Mouse (Mus musculus) left cerebral cortex, adult 2 months (tissue): ENCODE data around the gene Laptm4a. TPM values are rescaled to one million over a fixed set of nuclear protein-coding genes. Genes with fewer than 3 reads are reported as not detected.
A peak's percentile ranks its signal among the peaks of the same experiment; 100 is the strongest.
"Not testable (repeated sequence)": the region's sequence is repeated elsewhere in the genome, so short reads cannot be mapped to it uniquely, and the experiment has no call there.

ENCODE experiments used
- DNase-seq, 2 experiments: peaks; one replicate each; pipeline ENCODE4 v3.0.0; 2021 to 2022; ENCODE audit warnings: low spot score in 2 of 2, mixed read lengths in 1 of 2; ENCODE audit errors: extremely low spot score in 1 of 2
- H3K27ac ChIP-seq: fragments of 200-600 bp; 2 replicates; pipeline ENCODE4 v1.8.1; 2022
- H3K4me3 ChIP-seq: fragments of 200-600 bp; 2 replicates; pipeline ENCODE4 v1.8.1; 2022
- CTCF ChIP-seq: fragments of 200-600 bp; IDR thresholded peaks from 2 replicates; pipeline ENCODE4 v1.8.1; 2022; ENCODE audit warnings: antibody characterized with exemption, mild to moderate bottlenecking, moderate library complexity
- intact Hi-C: fragments of 180-260 bp; cut with DNase I; formaldehyde crosslinking; loops from one replicate; pipeline ENCODE4 v1.15.1; 2025
- total RNA-seq, 2 experiments: library from RNA; stranded (reverse); gene quantifications; 2 replicates each; pipeline ENCODE4 v1.2.3; 2021

Laptm4a gene
- total RNA-seq, 2 experiments from 2014 or later = 166 to 168 TPM

DNA sequence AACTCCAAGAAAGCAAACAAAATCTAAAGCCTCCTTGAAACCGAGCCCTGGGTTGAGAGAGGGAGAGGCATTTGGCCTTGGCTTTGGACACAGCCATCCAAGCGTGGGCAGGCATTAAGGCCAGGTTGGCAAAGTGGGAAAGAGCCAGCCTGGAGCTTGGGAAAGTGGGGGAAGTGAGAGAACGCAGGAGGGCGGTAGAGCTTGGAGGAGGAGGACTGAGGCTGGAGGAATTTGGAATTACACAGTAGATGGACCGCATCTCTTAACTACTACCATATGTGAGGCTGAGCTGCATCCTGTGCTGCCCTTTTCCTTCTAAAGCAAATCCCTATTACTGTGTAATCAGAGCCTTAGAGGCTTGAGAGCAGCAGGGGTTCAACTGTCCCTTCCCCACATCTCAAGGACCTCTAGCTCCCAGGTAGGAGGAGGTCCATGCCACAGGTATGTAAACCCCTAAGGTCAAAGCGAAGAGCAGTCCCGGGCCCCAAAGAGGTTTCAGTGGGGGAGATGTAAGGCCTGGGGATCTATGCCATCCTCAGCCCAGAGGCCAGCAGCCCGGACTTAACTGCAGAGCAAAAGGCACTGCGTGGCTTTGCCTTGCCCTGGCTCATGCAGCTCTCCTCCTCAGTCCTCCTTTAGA, 7.6 kb upstream of the Laptm4a start:
- Histone ChIP-seq H3K4me3 (no peak overlapping the region), H3K27ac (no peak overlapping the region)
- no peak for DNase-seq
- intact Hi-C loops = no loop called here
- TF ChIP-seq CTCF = no peak

GRCm38 (mm10) chr12:8916378-8916777, 5.1 kb upstream of the Laptm4a start:
- peak overlapping the region; percentile 26 for H3K27ac ChIP-seq
- peak in 1 of 2 experiments; percentile 18 for DNase-seq
- TF ChIP-seq CTCF = no peak
- intact Hi-C loops = no loop called here
- no peak overlapping the region for H3K4me3 ChIP-seq

- H3K4me3 ChIP-seq = no peak overlapping the region
- intact Hi-C loops = no loop called here
- DNase-seq = no peak
- TF ChIP-seq CTCF = no peak
- H3K27ac ChIP-seq = no peak overlapping the region
Measured at GRCm38 (mm10) chr12:8919231-8919630, 2.2 kb upstream of the Laptm4a start.

GRCm38 (mm10) chr12:8920996-8921393, 469 bp upstream of the Laptm4a start:
- intact Hi-C loops = loop anchor here (5.0 kb wide), 1 partner anchor 34 kb away; no protein-coding TSS in a partner anchor
- TF ChIP-seq CTCF = no peak
- Histone ChIP-seq H3K27ac (peak overlapping the region; percentile 89), H3K4me3 (peak overlapping the region; percentile 84)
- no peak for DNase-seq

DNA sequence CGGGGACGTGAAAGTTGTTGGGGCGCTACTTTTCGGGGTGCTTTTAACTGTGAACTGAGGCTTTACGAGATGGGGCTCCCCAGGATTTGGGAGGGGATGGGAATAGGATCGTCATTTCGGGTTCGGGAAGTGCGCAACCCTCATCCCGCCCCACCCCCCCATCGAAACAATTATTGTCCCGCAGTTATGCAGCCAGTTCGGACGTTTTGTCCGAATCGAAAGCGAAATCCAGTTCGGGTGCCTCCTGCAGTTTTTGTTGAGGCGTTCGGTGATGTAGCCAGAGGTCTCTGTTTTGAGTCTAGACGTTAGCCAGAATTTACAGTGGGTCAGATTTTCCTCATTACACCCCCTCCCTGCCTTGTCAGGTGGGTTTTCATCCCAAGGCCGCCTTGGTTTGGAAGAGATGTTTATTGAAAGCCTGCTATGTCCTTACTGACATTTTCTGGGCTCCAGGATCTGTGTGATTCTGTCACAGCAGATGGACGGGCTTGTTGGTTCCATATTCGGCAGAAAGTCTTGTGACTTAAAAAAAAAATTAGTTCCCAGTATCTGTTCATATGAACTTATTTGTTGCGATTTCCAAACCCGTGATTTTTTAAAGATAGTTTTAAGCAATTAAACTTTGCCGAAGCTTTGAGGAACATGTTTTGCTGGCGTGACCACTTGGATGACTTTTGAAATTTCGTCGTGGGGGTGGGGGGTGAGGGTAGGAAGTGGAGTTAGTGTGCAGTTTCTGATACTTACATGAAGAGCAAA, 1.1 kb downstream of the Laptm4a start:
- Histone ChIP-seq H3K4me3 (peak overlapping the region; percentile 84), H3K27ac (peak overlapping the region; percentile 88)
- no peak for TF ChIP-seq CTCF
- intact Hi-C loops = loop anchor here (2.0 to 5.0 kb wide), 2 partner anchors 35 to 50 kb away; partner anchors contain the start of gene Wdr35
- DNase-seq = no peak

DNA sequence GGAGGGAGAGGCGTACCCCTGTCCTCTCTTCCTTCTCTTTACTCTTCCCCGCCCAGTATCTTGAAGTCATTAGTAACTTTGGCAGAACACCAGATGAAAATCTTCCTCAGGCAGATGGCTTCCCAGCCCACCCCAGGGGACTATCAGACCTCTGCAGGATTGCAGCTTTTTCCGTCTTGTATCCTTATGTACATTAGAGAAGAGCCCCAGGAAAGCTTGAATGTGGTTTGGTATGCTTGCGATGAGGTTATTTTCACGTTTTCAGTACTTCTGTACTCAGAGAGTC, 1.6 kb downstream of the Laptm4a start:
- DNase-seq = no peak
- Histone ChIP-seq H3K4me3 (peak overlapping the region; percentile 84), H3K27ac (no peak overlapping the region)
- no peak for TF ChIP-seq CTCF
- intact Hi-C loops = loop anchor here (2.0 to 5.0 kb wide), 2 partner anchors 36 to 50 kb away; partner anchors contain the start of gene Wdr35

DNA sequence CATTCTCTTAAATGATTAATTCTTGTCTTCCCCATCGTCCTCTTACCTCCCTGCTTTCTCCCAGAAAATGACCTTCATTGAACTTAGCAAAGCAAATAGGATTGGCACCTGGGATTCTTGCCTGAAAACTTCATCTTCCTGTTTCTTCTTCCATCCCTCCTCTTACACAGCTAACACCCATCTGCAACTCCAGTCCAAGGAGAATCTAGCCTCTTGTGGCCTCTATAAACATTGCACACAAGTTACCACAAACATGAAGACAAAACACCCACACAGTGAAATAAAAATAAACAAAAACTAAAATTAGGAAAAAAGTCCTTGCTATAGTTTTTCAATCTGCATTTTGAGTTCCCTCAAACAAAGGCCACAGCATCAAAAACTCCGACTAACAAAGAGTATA, 2.1 kb downstream of the Laptm4a start:
- peak; percentile 21 for TF ChIP-seq CTCF
- intact Hi-C loops = loop anchor here (2.0 to 5.0 kb wide), 2 partner anchors 36 to 49 kb away; partner anchors contain the start of gene Wdr35
- no peak for DNase-seq
- H3K27ac ChIP-seq = no peak overlapping the region
- peak overlapping the region; percentile 84 for H3K4me3 ChIP-seq

- TF ChIP-seq CTCF = no peak
- no peak overlapping the region for H3K27ac ChIP-seq
- intact Hi-C loops = no loop called here
Measured at GRCm38 (mm10) chr12:8927652-8928051, 6.2 kb downstream of the Laptm4a start.

DNA sequence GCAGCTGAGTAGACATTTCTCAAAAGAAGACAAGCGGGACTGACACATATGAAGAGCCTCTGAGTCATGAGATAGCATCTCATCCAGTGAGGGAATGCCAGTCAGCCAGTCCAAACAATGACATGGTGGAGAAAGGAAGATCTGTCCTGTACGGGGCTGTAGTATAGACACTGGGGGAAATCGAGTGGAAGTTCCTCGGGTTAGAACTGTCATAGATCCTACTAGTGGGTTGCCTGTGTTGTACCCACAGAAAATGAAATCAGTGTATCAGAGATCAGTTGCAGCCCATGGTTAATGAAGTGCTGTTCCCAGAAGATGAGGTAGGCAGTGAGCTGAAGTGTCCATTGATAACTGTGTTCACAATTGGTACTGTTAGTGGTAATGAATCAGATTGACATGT, 7.3 kb downstream of the Laptm4a start:
- intact Hi-C loops = no loop called here
- no peak for TF ChIP-seq CTCF
- Histone ChIP-seq H3K4me3 (no peak overlapping the region), H3K27ac (no peak overlapping the region)
- no peak for DNase-seq

More at GRCm38 (mm10) chr12:8927652-8928051, 6.2 kb downstream of the Laptm4a start:
- H3K4me3 ChIP-seq = no peak overlapping the region
- DNase-seq = no peak

- intact Hi-C loops = no loop called here
- no peak for DNase-seq
- H3K4me3 ChIP-seq = no peak overlapping the region
- TF ChIP-seq CTCF = no peak
- H3K27ac ChIP-seq = no peak overlapping the region
Measured at GRCm38 (mm10) chr12:8931083-8931482, 9.6 kb downstream of the Laptm4a start.

- H3K27ac ChIP-seq = no peak overlapping the region
- TF ChIP-seq CTCF = no peak
- intact Hi-C loops = no loop called here
- DNase-seq = no peak
- no peak overlapping the region for H3K4me3 ChIP-seq
Measured at GRCm38 (mm10) chr12:8935349-8935748, 13.9 kb downstream of the Laptm4a start.

GRCm38 (mm10) chr12:8936210-8936609, 14.7 kb downstream of the Laptm4a start:
- TF ChIP-seq CTCF = peak; percentile 60
- intact Hi-C loops, H3K4me3 ChIP-seq, DNase-seq, H3K27ac ChIP-seq: not testable (repeated sequence)

- DNase-seq = no peak
- Histone ChIP-seq H3K27ac (no peak overlapping the region), H3K4me3 (no peak overlapping the region)
- TF ChIP-seq CTCF = no peak
- intact Hi-C loops = no loop called here
Measured at GRCm38 (mm10) chr12:8939490-8939889, 18.0 kb downstream of the Laptm4a start.
